Mouse (Mus musculus): ENCODE results near the gene Utp20.

Utp20 gene

DNA sequence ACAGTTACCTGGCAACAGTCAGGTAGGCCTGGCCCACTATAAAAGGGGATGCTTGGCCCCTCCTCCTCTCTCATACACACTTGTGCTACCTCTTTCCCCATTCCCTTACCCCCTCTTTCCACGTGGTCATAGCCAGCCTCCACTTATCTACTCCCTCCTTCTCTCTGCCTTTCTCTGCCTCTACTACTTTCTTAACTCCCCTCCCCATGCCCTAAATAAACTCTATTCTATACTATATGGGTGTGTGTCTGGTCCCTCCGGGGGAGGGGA, 108.9 kb downstream of the Utp20 start:
- DNase-seq (ENCODE audit: extremely low read depth, low read depth, low spot score): no peak

DNA sequence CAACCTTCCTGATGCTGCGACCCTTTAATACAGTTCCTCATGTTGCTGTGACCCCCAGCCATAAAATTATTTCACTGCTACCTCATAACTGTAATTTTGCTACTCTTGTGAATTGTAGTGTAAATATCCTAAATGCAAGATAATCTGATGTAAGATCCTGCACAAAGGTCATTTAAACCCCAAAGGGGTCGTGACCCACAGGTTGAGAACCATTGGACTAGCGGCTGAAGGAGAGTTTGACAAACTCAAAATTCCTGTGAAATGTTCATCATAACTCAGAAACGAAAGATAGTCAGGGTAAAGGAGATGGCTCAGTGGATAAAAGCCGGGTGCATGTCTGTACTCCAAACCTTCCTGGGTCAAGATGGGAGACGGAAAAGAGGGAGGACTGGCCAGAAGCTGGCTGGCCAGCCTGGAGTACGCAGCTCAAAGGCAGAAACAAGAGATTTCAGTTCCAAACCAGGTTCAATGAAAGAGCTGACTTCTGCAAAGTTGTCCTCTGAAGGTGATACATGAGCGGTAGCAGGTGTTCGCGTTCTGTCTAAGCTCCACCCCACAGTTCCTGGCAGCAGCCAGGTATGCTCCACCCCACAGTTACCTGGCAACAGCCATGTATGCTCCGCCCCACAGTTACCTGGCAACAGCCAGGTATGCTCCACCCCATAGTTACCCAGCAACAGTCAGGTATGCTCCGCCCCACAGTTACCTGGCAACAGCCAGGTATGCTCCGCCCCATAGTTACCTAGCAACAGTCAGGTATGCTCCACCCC, 109.4 kb downstream of the Utp20 start:
- DNase-seq (ENCODE audit: extremely low read depth, low read depth, low spot score): no peak

DNA sequence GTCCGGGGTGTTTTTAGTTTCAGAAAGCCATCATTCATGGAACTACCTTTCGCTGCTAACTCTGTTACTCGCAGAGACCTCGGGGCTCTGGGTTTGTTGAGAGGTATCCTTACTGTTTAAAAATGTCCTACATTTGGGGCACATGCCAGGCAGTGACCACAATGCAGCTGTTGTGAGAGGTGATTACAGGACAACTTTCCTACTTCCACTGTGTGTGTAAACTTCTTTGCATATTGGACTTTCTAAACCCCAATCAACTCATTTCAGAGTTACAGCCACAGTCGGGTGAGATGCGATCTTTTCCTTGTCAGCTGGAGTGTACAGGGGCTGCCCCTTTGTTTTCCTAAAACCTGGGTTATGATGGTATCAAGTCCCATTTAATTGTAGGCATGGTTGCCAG, 111.0 kb downstream of the Utp20 start:
- DNase-seq (ENCODE audit: extremely low read depth, low read depth, low spot score): no peak

DNA sequence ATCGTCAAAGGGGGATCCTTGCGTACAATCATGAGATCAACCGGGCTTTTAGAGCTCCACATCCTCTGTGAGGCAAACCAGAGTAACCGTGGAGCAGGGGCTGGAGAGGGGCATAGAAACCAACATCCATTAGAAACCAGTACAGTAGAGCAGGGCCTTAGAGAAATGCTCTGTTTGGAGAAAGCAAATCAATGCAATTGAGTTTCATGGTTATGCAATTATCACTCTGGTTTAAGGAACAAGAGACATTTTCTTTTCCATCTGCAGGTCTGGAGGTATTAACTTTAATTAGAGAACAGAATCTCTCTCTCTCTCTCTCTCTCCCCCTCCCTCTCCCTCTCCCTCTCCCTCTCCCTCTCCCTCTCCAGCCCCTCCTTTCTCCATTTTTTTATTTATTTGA, 111.9 kb downstream of the Utp20 start:
- DNase-seq (ENCODE audit: extremely low read depth, low read depth, low spot score): no peak

DNA sequence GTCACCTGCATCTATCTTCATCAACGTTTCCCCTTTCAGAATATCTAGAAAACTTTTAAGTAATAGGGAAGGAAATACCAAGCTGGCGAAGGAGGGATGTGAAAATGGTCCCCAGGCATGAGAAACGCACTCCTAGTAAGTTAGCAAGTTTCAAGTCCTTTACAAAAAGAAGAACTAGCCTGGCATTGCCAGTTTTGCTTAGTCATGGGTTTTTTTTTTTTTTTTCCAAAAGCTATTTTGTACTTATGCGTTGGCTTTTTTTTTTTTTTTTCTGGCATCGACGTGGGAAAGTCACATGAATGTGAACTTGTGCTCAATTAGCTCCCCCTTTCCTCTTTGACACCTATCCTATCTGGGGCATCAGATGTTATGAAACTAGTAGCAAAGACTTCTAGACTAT, 114.2 kb downstream of the Utp20 start:
- no peak for DNase-seq (ENCODE audit: extremely low read depth, low read depth, low spot score)

DNA sequence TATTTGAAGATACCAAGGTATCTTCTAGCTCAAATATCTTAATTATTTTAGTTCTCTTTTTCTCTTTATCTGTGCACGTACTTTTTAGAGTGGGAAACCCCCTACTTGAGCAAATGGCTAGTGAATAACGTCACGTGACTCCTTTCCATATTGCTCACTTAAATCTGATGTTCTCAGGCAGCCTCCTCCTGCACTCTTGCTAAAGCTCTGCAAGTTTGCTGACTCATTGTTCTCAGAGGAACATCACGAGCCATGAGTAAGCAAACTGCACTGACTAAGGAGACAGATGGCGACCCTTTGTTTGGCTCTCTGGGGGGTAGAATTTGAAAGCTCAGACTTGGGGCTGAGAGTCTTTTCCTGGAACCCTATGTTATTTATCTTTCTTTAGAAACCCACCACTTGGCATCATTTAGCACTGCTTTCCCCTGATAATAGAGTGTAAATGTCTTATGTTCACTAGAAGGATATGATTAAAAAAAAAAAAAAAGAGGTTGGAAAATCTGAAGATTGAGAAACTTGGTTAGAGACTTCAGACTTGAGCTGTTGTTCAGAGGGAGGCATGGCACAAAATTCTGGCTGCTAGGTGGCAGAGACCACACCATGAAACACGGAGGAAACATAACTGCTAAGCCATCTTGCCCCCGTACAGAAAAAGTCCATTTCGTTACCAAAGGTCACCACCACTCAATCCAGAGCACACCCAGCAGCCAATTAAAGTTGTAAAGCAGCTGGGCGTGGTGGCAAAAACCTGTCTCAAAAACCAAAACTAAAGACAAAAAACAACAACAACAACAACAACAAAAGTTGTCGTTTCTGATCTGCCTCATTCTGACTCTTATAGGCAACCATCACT, 117.7 kb downstream of the Utp20 start:
- no peak for DNase-seq (ENCODE audit: extremely low read depth, low read depth, low spot score)

DNA sequence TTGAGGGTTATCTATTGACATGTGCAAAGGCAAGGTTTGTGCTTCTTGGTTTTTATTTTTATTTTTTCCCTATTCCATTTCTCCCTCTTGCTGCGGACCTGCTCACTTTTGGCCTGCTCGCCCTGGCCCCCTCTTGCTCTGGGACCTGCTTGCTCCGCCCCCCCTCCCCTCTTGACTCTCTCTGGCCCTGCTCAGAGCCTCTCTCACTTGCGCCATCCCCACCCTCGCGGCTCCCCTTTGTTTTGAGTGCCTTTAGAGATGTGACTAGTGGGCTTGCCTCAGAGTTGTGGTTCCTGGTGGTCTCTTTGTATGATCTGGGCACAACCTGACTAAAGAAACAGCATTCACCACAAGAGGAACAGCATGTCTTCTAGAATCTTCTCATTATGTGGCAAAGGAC, 125.7 kb downstream of the Utp20 start:
- DNase-seq (ENCODE audit: extremely low read depth, low read depth, low spot score): no peak
